Mouse (Mus musculus) left cerebral cortex, postnatal 36 days (tissue): ENCODE measurements at regions not wholly inside any gene's neighbourhood (a gene's known extent, or its start where the extent isn't known, plus 50 kb on each side); places are given as distances from the start of the nearest gene placed in this dataset.
A peak's percentile ranks its signal among the peaks of the same experiment; 100 is the strongest.

Source experiments
- DNase-seq, 2 experiments: peaks; one replicate each; pipeline ENCODE4 v3.0.0; 2021 to 2022; ENCODE audit warnings: low spot score in 2 of 2, mixed read lengths in 1 of 2
- intact Hi-C: fragments of 180-260 bp; cut with DNase I; formaldehyde crosslinking; loops from one replicate; pipeline ENCODE4 v1.15.1; 2025

DNA sequence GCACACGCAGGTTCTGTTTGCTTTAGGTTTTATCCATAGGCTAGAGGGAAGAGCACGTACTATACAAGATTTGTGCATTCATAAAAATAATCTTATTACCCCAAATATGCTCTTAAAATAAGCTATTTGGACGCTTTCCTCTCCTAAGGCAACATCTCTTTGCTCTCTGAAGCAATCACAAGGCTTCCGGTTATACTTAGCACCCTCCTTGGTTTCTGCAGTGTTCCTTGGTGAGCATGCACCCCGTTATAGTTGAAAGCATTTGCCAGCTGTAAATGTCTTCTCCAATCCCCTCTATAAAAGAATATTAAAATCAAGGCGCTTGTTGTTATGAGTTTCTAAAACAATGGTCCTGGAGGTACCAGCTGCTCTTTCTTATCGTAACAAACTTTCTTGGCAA lies 386.4 kb upstream of the Gm6657 start:
- DNase-seq = no peak
- intact Hi-C loops = no loop called here

GRCm38 (mm10) chr12:77811276-77811675 lies 382.8 kb upstream of the Gm6657 start:
- DNase-seq = no peak
- intact Hi-C loops = no loop called here

DNA sequence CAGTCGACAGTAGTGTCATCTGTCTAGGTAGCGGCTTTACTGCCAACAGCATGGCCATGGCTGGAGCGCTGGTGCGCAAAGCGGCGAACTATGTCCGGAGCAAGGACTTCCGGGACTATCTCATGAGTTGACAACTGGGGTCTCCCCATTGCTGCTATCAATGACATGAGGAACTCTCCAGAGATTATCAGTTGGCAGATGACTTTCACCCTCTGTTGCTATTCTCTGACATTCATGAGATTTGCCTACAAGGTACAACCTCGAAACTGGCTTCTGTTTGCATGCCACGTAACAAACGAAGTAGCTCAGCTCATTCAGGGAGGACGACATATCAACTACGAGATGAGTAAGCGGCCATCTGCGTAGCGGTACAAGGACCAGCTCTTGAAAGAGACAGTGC lies 374.6 kb upstream of the Gm6657 start:
- intact Hi-C loops = no loop called here
- no peak for DNase-seq

DNA sequence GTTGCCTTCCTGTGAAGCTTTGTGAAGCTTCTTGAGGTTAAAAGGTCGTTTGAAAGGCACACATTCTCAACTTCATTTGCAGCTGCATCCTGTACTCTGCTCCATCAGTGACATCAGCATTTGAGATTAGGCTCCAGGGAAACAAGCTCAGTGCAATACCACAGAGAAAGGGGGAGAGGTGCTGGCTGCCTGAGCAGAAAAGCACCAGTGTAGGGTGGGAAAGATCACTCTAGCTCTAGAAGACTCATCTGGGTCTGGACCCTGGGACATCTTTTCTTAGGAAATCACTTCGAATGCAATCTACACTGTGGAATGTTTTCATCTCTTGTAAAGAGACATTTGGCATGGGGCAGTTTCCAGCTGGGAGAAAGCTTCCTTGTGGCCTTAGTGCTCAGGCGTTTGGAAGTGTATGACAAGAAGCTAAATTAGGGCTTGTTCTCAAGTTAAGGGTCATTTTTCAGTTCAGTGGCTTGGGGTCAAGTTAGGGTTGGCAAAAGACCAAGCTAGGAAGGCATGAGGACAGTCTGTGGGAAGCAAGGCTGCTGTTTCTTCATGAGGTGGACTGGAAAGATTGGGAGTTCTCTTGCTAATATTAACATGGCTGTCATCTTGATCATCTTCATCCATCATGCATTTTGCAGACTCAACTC lies 370.5 kb upstream of the Gm6657 start:
- DNase-seq = no peak
- intact Hi-C loops = no loop called here

DNA sequence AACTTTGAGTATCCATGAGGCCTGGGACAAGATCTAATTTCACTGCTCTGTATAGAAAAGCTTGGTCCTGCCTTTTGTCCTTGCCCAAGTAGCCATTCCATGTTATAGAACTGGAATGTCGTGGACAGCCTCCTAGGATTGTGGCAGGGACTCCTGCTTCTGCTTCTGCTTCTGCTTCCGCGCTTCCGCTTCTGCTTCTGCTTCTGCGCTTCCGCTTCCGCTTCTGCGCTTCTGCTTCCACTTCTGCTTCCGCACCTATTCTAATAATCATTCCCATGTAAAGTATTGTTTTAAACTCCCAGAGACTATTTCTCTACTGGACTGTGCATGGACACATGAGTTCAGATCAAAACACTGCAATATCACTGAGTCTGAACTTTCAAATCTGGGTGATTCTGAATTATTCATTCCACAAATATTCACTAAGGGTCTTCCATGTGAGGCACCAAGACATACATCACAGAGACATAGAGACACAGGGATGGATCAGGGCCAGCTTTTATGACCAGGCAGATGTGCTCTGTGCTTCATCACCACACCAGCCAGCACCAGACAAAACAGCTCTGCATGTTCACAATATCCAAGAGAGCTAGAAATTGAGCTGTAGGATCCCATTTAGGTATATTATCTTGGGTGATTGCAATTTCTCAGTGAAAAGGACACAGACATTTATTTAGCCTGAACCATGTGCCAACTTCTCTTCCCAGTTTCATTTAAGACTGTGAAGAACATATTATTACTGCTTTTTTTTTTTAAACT lies 360.5 kb upstream of the Gm6657 start:
- intact Hi-C loops = no loop called here
- DNase-seq = no peak

DNA sequence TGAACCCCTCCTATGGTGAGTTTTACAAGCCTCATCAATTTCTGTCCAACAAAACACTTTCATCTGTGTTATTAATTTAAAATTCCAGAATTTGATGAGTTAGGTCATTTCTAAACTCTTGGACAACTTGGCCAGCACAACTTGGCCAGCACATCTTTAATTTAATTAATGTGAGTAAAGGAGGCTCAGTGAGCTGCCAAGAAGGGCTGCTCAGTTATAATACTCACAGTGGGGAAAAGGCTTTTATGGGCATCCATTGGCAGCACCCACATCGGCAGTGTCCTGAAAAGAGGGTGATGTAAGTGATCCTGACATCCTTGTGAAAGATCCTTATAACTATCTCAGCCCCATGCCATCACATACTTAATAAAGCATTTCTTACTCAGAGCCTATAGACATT lies 359.2 kb upstream of the Gm6657 start:
- no peak for DNase-seq
- intact Hi-C loops = no loop called here

GRCm38 (mm10) chr12:77836231-77836630 lies 357.8 kb upstream of the Gm6657 start:
- intact Hi-C loops = no loop called here
- DNase-seq = no peak

GRCm38 (mm10) chr12:77841844-77842415 lies 352.1 kb upstream of the Gm6657 start:
- no peak for DNase-seq
- intact Hi-C loops = no loop called here

DNA sequence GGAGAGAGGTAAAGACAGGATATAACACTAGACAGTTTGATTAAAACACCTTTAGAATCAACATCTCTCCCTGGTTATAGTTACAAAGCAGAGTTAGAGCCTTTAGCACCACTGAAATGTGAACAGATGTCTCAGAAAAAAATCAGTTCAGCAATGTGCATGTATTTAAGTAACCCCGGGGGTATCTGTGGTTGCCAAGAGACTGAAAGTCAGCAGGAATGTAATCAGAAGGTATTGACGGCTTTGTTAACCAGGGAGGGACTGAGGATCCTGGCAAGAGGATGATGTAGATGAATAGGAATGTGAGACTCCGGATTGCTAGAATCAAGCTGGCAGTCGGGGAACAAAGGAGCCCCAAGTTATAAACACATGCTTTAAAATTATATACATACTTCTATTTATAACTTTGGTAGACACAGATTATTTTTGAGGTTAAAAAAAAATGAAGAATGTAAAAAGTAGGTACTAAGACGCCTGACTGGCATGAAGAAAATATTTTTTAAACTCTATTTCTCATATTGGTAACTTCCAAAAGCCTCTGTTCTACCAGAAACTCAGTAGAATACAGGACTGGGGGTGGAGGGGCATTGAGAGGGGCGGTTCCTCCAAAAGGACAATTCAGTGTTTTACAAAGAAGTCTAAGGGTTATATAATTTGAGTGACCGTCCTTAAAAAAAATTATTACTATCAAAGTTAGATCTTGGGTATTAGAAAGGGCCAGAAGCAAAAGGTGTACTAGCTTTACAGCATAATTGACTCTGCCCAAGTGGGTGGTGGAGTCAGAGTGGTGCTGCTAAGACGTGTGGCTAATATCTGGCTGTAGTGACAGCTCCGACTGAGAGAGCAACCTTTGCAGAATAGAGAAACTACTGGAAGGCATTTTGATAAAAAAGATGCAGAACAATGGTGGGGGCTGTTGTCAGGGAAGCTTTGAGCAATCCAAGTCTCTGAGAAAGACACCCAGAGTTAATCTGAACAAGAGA lies 341.2 kb upstream of the Gm6657 start:
- intact Hi-C loops = no loop called here
- no peak for DNase-seq

GRCm38 (mm10) chr12:77854281-77855075 lies 339.6 kb upstream of the Gm6657 start:
- intact Hi-C loops = no loop called here
- no peak for DNase-seq

GRCm38 (mm10) chr12:77855796-77856195 lies 338.2 kb upstream of the Gm6657 start:
- intact Hi-C loops = no loop called here
- DNase-seq = no peak

DNA sequence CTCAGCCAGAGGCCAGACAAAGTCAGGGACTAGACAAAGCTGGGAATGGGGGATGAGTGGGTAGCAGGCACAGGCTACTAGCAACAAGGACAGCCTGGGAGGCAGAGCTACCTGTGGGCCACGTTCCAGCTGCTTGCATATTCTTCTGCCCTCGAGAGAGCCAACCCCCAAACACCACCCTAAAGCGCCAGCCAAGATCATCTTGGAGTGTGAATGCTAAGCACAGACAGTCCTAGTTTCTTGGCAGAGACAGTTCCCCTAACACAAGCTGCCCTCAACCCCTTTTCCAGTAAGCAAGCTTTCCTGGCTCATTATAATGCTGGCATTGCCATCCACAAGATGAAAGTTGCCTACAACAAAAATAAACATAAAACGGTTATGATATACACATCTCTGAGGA lies 336.8 kb upstream of the Gm6657 start:
- DNase-seq = peak in 1 of 2 experiments; percentile 19
- intact Hi-C loops = no loop called here

- no peak for DNase-seq
- intact Hi-C loops = no loop called here
These were observed 333.1 kb upstream of the Gm6657 start for GRCm38 (mm10) chr12:77860769-77861557.

GRCm38 (mm10) chr12:77867947-77868495 lies 326.0 kb upstream of the Gm6657 start:
- DNase-seq = no peak
- intact Hi-C loops = loop anchor here (5.0 kb wide), 1 partner anchor 134 kb away; no protein-coding TSS in a partner anchor

DNA sequence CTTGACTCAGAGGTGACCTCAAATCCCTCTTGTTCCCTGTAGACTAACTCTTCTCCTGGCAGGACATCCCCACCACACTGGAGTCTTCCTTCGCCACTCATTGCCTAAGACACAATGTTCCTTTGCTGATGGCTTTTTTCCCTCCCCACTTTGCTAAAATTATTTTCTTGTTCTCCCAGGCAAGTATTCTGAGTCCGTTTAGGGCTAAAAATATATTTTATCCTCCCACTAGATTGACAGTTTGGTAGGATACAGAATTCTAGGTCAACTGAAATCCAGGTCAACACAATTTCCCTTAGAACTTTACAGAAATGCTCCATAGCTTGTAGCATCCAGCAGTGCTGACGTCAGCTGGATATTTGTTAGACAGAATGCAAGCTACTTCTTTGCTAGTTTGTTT lies 324.7 kb upstream of the Gm6657 start:
- intact Hi-C loops = loop anchor here (5.0 kb wide), 1 partner anchor 133 kb away; no protein-coding TSS in a partner anchor
- DNase-seq = no peak

- no peak for DNase-seq
- intact Hi-C loops = no loop called here
These were observed 306.7 kb upstream of the Gm6657 start for GRCm38 (mm10) chr12:77887335-77887734.

- intact Hi-C loops = no loop called here
- DNase-seq = no peak
These were observed 302.6 kb upstream of the Gm6657 start for GRCm38 (mm10) chr12:77891452-77891851.

GRCm38 (mm10) chr12:77894238-77894637 lies 299.8 kb upstream of the Gm6657 start:
- DNase-seq = no peak
- intact Hi-C loops = no loop called here
